Mouse (Mus musculus) myocyte (in vitro differentiated cells): ENCODE measurements at regions not wholly inside any gene's neighbourhood (a gene's known extent, or its start where the extent isn't known, plus 50 kb on each side); places are given as distances from the start of the nearest gene placed in this dataset.

Experiments used
- H3K27me3 ChIP-seq: one replicate; pipeline ENCODE4 v1.6.1; 2011; ENCODE audit not compliant: control insufficient read depth, insufficient read depth, insufficient read length
- H3K36me3 ChIP-seq: one replicate; pipeline ENCODE4 v1.6.1; 2011; ENCODE audit not compliant: control insufficient read depth, insufficient read depth
- H3K4me2 ChIP-seq: one replicate; pipeline ENCODE4 v1.6.1; 2011; ENCODE audit warnings: low read depth, control low read depth
- H3K4me3 ChIP-seq: one replicate; pipeline ENCODE4 v1.5.1; 2011; ENCODE audit warnings: mild to moderate bottlenecking, control low read depth, moderate library complexity
- H3K79me2 ChIP-seq: one replicate; pipeline ENCODE4 v1.6.1; 2011; ENCODE audit not compliant: control insufficient read depth, insufficient read depth
- H3ac ChIP-seq: one replicate; pipeline ENCODE4 v1.6.1; 2011; ENCODE audit not compliant: control insufficient read depth, insufficient read length
- CEBPB ChIP-seq: IDR thresholded peaks from 2 replicates; pipeline ENCODE4 v1.6.1; 2011; ENCODE audit warnings: mild to moderate bottlenecking, moderate library complexity; ENCODE audit not compliant: poor library complexity, insufficient read depth, severe bottlenecking
- E2F4 ChIP-seq: IDR thresholded peaks from one replicate; pipeline ENCODE4 v1.6.1; 2011; ENCODE audit warnings: mild to moderate bottlenecking, control low read depth, moderate library complexity; ENCODE audit not compliant: insufficient read depth
- MAX ChIP-seq: IDR thresholded peaks from one replicate; pipeline ENCODE4 v1.6.1; 2011; ENCODE audit warnings: low read depth, mild to moderate bottlenecking, control low read depth
- MYOD1 ChIP-seq, 3 experiments: IDR thresholded peaks; one replicate each; pipeline ENCODE4 v1.6.1; 2011; ENCODE audit warnings: control low read depth in 2 of 3, low read depth in 2 of 3, mild to moderate bottlenecking in 2 of 3, moderate library complexity in 1 of 3; ENCODE audit not compliant: insufficient read length in 2 of 3, control insufficient read depth in 1 of 3
- MYOG ChIP-seq, 3 experiments: IDR thresholded peaks; one replicate each; pipeline ENCODE4 v1.6.1; 2011; ENCODE audit warnings: control low read depth in 2 of 3, low read depth in 2 of 3, mild to moderate bottlenecking in 2 of 3; ENCODE audit not compliant: insufficient read length in 2 of 3, control insufficient read depth in 1 of 3, insufficient read depth in 1 of 3
- POLR2A ChIP-seq: IDR thresholded peaks from one replicate; pipeline ENCODE4 v1.6.1; 2011; ENCODE audit warnings: low read depth, mild to moderate bottlenecking, control low read depth, moderate library complexity; ENCODE audit not compliant: insufficient read length
- POLR2AphosphoS2 ChIP-seq: IDR thresholded peaks from one replicate; pipeline ENCODE4 v1.6.1; 2011; ENCODE audit warnings: low read depth, control low read depth; ENCODE audit not compliant: insufficient read length
- REST ChIP-seq: IDR thresholded peaks from one replicate; pipeline ENCODE4 v1.6.1; 2011; ENCODE audit warnings: mild to moderate bottlenecking, control low read depth, moderate library complexity; ENCODE audit not compliant: insufficient read depth, insufficient read length
- SRF ChIP-seq: IDR thresholded peaks from one replicate; pipeline ENCODE4 v1.6.1; 2011; ENCODE audit warnings: low read depth; ENCODE audit not compliant: control insufficient read depth, insufficient read length
- TCF12 ChIP-seq: IDR thresholded peaks from one replicate; pipeline ENCODE4 v1.6.1; 2011; ENCODE audit warnings: mild to moderate bottlenecking, control low read depth; ENCODE audit not compliant: poor library complexity, insufficient read depth, severe bottlenecking
- TCF3 ChIP-seq: IDR thresholded peaks from one replicate; pipeline ENCODE4 v1.6.1; 2011; ENCODE audit warnings: low read depth, control low read depth; ENCODE audit not compliant: insufficient read length
- USF1 ChIP-seq: IDR thresholded peaks from one replicate; pipeline ENCODE4 v1.6.1; 2011; ENCODE audit warnings: low read depth, mild to moderate bottlenecking, control low read depth, moderate library complexity

GRCm38 (mm10) chr4:131102163-131102562 lies 158.0 kb downstream of the Matn1 start:
- H3K4me3 ChIP-seq: no peak overlapping the region
- no peaks in the 10 kb centered on the region for H3K27me3 ChIP-seq
- H3K36me3 ChIP-seq: no peaks in the 10 kb centered on the region
- H3K4me2 ChIP-seq: no peak overlapping the region
- TF ChIP-seq USF1 (no peak), TCF3 (no peak), TCF12 (no peak), POLR2A (no peak), MAX (no peak), CEBPB (no peak), POLR2AphosphoS2 (no peak), E2F4 (no peak), SRF (no peak), MYOG (IDR thresholded peaks at IDR 0.05; ENCODE audit: control insufficient read depth in 1 of 3, insufficient read depth in 1 of 3, insufficient read length in 2 of 3, low read depth in 2 of 3) (no peak), REST (no peak), MYOD1 (IDR thresholded peaks at IDR 0.05; ENCODE audit: control insufficient read depth in 1 of 3, insufficient read length in 2 of 3, low read depth in 2 of 3) (no peak)
- H3K79me2 ChIP-seq: no peaks in the 10 kb centered on the region
- H3ac ChIP-seq: no peak overlapping the region

DNA sequence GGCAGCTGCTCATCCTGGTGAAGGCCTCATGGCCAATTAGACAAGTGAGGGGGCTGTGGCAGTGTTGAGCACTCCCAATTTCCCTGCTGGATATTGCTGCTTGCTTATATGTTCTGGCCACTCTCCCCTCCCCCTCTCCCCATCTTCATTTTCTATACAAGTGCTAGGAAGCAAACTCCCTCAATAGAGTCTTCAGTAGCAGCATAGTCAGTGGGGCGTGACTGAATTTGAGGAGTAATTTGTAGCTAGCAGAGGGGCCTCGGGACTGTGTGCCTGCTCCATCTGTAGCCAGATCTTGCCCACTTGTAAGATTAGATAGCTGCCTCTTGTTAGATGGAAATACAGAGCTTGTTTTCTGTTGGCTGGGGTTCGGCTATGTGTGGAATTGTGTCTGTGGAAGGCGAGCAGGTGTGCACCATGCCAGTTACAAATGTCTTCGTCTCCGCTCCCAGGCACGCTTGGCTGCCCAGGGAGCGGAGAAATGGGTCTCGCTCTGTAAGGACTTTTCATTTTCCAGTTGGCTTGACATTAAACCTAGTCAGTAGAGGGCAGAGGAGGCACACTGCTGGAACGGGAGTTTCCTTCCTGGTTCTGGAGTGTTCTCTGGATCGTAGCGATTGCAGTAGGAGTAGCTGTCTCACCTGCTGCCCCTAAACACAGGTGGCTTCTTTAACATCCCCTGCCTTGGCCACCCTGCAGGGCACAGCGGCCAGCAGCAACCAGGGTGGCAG lies 163.1 kb downstream of the Matn1 start:
- no peak overlapping the region for H3K4me2 ChIP-seq
- no peak overlapping the region for H3ac ChIP-seq
- no peak for TF ChIP-seq TCF12
- TF ChIP-seq REST: no peak
- TF ChIP-seq MYOD1 (IDR thresholded peaks at IDR 0.05; ENCODE audit: control insufficient read depth in 1 of 3, insufficient read length in 2 of 3, low read depth in 2 of 3): no peak
- TF ChIP-seq USF1: no peak
- TF ChIP-seq POLR2A: no peak
- no peak for TF ChIP-seq MYOG (IDR thresholded peaks at IDR 0.05; ENCODE audit: control insufficient read depth in 1 of 3, insufficient read depth in 1 of 3, insufficient read length in 2 of 3, low read depth in 2 of 3)
- no peak for TF ChIP-seq SRF
- TF ChIP-seq TCF3: no peak
- no peak for TF ChIP-seq POLR2AphosphoS2
- no peak for TF ChIP-seq CEBPB
- TF ChIP-seq E2F4: no peak
- TF ChIP-seq MAX: no peak
- no peaks in the 10 kb centered on the region for H3K27me3 ChIP-seq
- H3K4me3 ChIP-seq: no peak overlapping the region
- no peaks in the 10 kb centered on the region for H3K36me3 ChIP-seq
- no peaks in the 10 kb centered on the region for H3K79me2 ChIP-seq

- no peak for TF ChIP-seq SRF
- TF ChIP-seq MYOG (IDR thresholded peaks at IDR 0.05; ENCODE audit: control insufficient read depth in 1 of 3, insufficient read depth in 1 of 3, insufficient read length in 2 of 3, low read depth in 2 of 3): no peak
- TF ChIP-seq REST: no peak
- no peak for TF ChIP-seq MAX
- TF ChIP-seq USF1: no peak
- TF ChIP-seq TCF12: no peak
- TF ChIP-seq E2F4: no peak
- TF ChIP-seq TCF3: no peak
- TF ChIP-seq MYOD1 (IDR thresholded peaks at IDR 0.05; ENCODE audit: control insufficient read depth in 1 of 3, insufficient read length in 2 of 3, low read depth in 2 of 3): no peak
- no peak for TF ChIP-seq POLR2AphosphoS2
- no peak for TF ChIP-seq CEBPB
- no peak for TF ChIP-seq POLR2A
- Histone ChIP-seq H3K79me2 (no peaks in the 10 kb centered on the region), H3K4me3 (no peak overlapping the region), H3K4me2 (no peak overlapping the region), H3ac (no peak overlapping the region), H3K36me3 (no peaks in the 10 kb centered on the region), H3K27me3 (no peaks in the 10 kb centered on the region)
Observed at GRCm38 (mm10) chr4:131112536-131112935, 168.4 kb downstream of the Matn1 start.

DNA sequence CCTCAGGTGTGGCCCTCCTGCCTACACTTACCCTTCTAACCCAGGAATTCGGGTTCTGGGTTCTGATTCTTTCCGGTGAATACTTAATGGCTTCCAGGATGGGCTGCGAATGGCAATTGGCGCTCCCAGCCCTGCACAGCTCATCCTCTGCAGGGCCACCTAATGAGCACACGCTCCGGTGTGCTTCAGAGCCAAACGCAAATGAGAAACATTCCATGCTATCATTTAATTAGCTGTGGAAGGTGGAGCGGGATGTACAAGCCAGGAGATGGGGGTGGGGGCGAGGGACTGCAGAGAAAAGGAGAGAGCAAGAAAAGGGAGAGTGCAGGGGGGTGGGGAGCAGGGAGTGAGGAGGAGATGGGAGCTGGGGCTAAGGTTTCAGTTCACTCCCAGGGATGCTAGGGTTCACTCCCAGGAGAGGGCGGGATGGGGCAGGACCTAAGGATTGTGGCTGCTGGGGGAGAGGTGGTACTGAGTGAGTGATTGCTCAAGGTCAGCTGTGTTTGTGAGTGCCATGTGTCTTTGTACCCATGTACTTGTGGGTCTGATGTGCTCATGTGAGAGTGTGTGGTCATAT lies 169.6 kb downstream of the Matn1 start:
- Histone ChIP-seq H3K36me3 (no peaks in the 10 kb centered on the region), H3K4me2 (no peak overlapping the region), H3K4me3 (no peak overlapping the region), H3K79me2 (no peaks in the 10 kb centered on the region), H3K27me3 (no peaks in the 10 kb centered on the region), H3ac (no peak overlapping the region)
- TF ChIP-seq MAX: no peak
- no peak for TF ChIP-seq POLR2A
- no peak for TF ChIP-seq SRF
- TF ChIP-seq E2F4: no peak
- TF ChIP-seq TCF12: no peak
- TF ChIP-seq USF1: no peak
- no peak for TF ChIP-seq MYOG (IDR thresholded peaks at IDR 0.05; ENCODE audit: control insufficient read depth in 1 of 3, insufficient read depth in 1 of 3, insufficient read length in 2 of 3, low read depth in 2 of 3)
- no peak for TF ChIP-seq MYOD1 (IDR thresholded peaks at IDR 0.05; ENCODE audit: control insufficient read depth in 1 of 3, insufficient read length in 2 of 3, low read depth in 2 of 3)
- no peak for TF ChIP-seq POLR2AphosphoS2
- TF ChIP-seq CEBPB: no peak
- no peak for TF ChIP-seq REST
- no peak for TF ChIP-seq TCF3
